Mouse (Mus musculus) activated CD4-positive, CD25-positive, alpha-beta regulatory T cell, adult 4 months (primary cell): ENCODE results near the gene Rab6a. TPM values are rescaled to one million over a fixed set of nuclear protein-coding genes. Genes with fewer than 3 reads are reported as not detected.

Experiments
- ATAC-seq: one replicate; pipeline ENCODE4 v1.8.0; 2017
- polyA plus RNA-seq, 2 experiments: library from polyadenylated mRNA; unstranded; fragments of 100-300 nt; shearing (Covaris generic); gene quantifications; one replicate each; pipeline ENCODE4 v1.2.1; 2017

The Rab6a gene
- polyA plus RNA-seq, 2 experiments from 2014 or later = 8.7 to 12.6 TPM

DNA sequence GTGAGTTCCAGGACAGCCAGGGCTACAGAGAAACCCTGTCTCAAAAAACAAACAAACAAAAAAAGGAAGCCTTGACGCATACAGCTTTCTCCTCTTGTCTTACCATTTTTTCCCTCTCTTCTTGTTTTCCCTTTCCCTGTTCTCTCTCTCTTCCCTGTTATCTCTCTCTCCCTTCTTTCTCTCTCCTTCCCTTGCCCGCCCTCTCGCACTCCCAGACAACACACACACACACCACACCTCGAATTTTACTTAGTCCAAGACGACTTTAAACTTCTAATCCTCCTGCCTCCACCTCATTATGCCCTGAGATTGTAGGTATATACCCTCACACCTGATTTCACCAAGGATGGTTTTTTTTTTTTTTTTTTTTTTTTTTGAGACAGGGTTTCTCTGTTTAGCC, 76.9 kb downstream of the Rab6a start:
- no peak for ATAC-seq

GRCm38 (mm10) chr7:100684538-100684937, 77.3 kb downstream of the Rab6a start:
- ATAC-seq = no peak

GRCm38 (mm10) chr7:100685061-100686030, 78.1 kb downstream of the Rab6a start:
- ATAC-seq = no peak

- no peak for ATAC-seq
Observed at GRCm38 (mm10) chr7:100688471-100688870, 81.3 kb downstream of the Rab6a start.

Other genes with a start within 250 kb of the Rab6a start
- gene C2cd3, start 235.2 kb upstream of the Rab6a start, polyA plus RNA-seq = 10 to 100 TPM; 29.3 to 30.8 TPM
- gene Ppme1, start 235.1 kb upstream of the Rab6a start, polyA plus RNA-seq = 10 to 100 TPM; 21.7 to 27.2 TPM
- gene Ucp3, start 134.4 kb upstream of the Rab6a start, polyA plus RNA-seq = not detected
- 1,000 to 10,000 TPM; 1,097 to 1,340 TPM for gene Ucp2, start 114.1 kb upstream of the Rab6a start, polyA plus RNA-seq
- gene Dnajb13, start 92.5 kb upstream of the Rab6a start, polyA plus RNA-seq = 10 to 100 TPM; 10.4 to 17.4 TPM
- gene Coa4, start 70.3 kb upstream of the Rab6a start, polyA plus RNA-seq = 10 to 100 TPM; 21.2 to 22.6 TPM
- 10 to 100 TPM; 60.1 to 76.0 TPM for gene Mrpl48, start 891 bp downstream of the Rab6a start, polyA plus RNA-seq
- under 1 TPM in 1 of 2 experiments, not detected in 1; 0.34 TPM for gene Plekhb1, start 55.0 kb downstream of the Rab6a start, polyA plus RNA-seq
- gene Fam168a, start 99.2 kb downstream of the Rab6a start, polyA plus RNA-seq = 10 to 100 TPM; 17.3 to 18.0 TPM